Mouse (Mus musculus): Measurements from ENCODE around the gene Fam98a.
A peak's percentile ranks its signal among the peaks of the same experiment; 100 is the strongest.

Fam98a gene

DNA sequence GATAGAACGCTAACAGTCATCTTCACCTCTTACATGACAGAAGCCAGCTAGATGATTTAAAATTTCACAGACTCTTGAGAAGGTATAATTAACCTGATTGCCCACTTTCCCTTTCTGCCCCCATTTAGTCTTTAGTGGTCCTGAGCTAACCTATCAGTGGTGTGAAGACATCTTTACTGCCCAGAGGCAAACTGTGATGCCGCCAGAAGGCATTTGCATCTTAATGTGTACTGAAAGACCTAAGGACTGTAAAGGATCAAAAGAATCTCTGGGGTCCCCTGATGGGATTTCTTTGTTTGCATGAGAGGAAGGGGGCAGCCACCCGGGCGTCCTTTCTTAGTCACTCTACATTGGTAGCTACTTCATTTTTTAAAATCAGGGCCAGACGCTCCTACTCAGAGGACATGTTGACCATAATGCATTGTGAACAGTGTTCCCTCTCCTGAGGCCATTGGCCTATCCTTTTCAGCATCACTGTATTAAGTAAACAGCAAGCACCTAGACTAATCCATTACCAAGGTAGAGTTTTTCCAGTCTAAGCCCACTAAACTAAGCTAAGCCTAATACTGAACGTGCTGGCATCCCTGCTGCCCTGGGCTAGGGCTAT lies 30.4 kb downstream of the Fam98a start:
- DNase-seq = no peak

DNA sequence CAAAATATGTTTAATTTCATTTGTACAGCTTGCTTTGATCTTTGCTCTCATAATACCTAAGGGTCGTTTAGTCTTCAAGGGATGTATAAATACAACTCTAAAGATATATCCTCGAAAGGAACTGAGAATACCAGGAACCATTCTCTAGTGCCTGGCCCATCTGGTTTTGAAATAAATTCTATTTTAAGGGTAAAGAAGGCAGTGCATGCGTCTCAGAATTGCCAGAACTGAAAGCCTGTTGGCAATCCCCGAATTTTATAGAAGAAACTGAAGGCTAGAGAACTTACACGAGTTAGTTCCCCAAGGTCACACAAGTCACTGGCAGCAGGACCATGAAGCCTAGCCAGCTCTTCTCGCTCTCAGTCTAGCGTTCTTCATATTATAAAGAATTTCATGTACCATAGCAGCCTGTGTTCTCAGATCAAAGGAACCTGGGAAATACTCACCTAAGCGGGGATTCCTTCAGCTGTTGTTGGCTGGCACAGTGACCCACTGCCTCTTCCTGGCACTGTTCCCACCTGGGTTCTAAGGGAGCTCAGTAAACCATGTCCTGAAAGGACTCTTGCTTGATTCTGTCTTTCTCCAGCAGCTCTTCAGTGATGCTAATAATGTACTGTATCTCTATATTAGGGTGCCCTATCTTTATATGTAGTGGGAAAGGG lies 32.4 kb downstream of the Fam98a start:
- DNase-seq = no peak

DNA sequence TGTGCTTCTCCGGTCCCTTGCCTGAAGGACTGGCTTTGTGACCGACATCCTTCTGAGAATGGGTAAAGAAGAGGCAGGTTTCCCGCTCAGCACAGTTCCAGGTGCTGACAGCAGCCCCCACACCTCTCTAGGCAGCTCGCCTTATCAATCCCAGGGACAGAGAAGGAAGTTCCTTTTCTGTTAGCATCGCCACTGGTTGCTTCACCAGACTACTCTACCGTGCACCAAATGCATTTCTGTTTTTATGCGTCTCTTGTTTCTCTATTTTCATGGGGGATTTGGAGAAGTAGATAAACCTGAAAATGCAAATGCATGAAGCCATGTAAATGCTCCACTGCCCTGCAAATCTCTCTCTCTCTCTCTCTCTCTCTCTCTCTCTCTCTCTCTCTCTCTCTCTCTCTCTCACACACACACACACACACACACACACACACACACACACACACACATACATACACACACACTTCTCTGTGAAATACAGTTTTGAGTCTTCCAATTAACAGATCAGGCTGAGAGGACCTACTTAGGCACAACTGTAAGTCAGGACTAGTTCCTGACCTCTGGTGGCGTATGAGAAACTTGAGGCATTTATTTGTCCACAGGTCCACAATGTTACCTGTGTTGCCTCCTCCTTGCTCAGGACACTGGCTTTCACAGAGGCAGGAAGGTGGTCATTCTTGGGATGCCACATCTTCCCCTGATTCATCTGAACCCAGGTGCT lies 33.4 kb downstream of the Fam98a start:
- DNase-seq = peak; percentile 65 to 66

DNA sequence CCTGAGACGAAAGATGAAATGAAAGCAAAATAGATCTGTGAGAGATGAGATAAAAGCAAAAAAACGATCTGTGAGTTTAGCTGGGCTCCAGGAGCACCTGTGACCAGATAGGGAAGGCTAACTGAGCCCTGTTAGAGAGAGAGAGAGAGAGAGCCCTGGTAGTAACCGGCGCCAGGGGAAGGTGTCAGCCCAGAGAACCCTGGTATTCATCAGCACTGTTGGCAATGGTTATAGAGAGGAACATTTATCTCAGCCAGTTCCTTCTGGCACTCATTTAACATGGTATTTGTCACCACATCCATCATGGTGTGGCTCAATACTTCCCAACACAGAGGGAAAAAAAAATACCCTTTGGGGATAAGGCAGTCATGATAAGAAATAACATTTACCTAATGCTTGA lies 35.2 kb downstream of the Fam98a start:
- DNase-seq = no peak

DNA sequence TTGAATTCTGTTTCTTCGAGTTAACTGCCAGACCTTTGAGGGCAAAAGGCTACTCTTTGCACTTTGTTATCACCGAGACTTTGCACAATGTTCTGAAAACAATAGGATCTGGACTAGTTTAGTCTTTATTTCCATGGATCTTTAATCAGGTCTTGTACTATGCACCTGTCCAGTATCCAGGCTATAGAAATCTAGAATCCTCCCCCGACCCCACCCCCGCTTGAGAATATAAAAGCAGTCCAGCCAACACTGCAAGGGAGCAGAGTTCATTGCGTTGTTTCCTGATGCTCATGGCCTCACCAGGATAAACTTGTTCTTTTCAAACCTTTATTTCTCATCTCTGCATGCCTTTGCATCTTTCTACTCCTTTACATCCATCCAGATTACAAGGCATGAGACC lies 42.5 kb downstream of the Fam98a start:
- DNase-seq = no peak

DNA sequence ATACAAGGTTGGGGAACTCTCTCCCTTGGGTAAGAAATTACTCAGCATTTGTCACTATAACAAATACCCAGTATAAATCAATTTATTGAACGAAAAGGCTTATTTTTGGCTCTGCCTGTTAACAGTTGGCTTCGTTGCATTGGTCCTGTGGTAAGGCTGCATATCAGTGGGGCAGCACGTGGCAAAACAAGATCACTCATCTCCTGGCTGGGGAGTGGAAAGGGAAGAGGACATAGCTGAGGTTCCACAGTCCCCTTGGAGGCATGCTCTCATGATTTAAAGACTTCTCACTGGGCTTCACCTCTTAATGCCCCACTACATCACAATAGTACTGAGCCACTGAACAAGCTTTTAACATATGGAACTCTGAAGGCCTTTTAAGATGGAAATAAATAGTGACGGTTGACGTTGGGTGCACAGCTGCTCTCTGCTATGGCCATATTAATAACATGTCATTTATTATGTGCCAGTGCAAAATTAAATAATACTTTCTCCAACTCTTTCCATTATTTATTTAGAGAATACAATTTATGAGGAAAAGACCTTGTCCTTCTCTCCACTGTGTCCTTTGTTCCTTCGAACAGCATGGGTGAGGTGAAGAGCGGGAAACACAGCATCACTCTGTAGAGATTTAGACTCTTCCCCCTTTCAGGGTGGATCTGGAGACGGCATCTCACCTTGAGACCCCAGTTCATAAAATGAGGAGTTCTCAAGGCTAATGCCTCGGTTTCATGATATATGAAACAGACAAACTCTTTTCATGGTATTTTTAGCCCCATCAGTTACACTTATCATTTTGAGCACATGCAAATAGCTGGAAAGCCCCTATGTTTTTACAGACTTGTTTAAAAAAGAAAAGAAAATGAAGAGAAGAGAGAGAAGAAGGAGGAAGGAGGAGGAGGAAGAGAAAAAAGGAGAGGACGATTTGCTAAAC lies 44.8 kb downstream of the Fam98a start:
- DNase-seq = no peak

DNA sequence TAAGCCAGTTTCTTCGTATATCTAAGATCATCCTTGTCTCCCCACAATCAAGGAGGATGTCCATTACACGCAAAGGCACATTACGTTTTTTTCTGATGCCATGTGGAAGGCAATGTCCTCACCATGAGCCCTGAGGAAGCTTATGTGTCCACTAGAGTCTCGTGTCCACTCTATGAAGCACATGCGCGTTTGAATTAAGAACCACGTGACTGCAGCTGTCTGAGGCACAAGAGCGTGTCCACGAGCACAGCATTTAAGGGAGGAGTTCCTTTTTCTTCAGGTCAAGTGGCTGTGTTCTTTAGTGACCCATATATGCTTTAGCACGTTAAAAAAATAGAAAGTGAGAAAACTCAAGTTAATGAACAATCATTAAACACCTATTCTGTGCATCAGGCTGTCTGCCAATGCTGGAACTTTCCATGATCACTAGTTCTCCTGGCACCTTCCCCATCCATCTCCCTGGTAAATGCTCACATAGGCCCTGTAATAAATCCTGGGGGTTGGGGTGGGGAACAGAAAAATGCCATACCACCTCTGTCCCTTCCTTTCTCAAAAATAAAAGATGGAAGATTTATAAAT lies 45.6 kb downstream of the Fam98a start:
- no peak for DNase-seq

DNA sequence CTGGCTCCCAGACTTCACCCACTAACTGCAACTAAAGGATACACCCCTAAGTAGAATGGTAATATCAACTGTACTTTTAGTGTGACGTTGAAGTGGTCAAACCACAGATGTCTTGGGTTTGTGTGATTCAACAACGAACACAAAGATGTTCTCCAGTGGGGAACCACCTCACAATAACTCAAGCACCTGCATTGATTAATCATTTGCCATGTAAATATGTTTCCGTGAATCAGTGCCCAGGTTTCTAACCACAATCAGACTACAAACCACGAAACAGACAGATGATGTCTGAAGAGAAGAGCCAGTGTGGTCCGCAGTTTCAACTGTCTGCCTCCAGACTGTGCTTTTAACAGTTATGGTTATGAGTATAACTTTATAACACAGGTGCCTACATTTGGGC lies 46.7 kb downstream of the Fam98a start:
- DNase-seq = peak; percentile 48 to 54

DNA sequence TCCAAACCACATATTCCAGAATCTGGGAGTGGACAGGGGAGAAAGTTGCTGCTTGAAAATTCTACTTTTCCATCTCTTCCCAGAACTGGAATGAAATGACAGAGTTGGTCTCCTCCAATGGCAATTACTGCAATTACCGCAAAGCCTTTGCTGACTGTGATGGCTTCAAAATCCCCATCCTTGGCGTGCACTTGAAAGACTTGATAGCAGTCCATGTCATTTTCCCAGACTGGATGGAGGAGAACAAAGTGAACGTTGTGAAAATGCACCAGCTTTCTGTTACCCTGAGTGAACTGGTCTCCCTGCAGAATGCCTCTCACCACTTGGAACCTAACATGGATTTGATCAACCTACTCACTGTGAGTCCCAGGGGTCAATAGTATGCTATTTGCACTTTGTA lies 48.7 kb downstream of the Fam98a start:
- DNase-seq = no peak

DNA sequence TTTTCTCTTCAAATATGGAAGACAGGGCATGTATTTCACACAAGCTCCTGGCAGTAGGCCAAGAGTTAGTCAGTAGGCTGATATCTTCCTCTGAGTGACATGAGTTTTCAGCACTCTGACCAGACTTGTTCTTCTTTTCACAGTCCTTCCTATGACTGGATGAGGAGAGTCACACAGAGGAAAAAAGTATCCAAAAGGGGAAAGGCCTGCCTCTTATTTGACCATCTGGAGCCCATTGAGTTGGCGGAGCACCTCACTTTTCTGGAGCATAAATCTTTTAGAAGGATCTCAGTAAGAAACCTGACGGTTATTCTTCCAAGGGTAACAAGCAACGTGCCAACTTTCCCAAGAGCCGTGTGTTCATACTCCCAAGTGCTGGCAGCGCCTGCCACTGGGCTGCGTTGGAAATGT lies 53.5 kb downstream of the Fam98a start:
- DNase-seq = no peak

DNA sequence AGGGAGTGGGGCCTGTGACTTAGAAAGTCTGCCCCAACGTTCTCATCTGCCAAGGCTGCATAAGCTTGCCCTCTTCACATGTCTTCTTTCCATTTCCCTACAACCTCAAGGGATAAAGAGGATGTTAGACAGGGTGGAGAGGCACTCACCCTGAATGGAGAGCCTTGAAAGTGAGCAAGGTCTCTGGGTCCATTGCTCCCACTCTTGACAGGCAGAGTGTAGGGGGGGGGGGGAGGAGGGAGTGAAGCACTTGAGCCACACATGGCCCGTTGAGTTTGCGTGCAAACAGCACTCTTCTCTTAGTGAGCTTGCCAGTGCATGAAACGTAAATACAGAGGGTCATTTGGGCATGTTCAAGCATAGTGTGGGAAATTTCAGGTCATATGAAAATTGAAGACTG lies 56.5 kb downstream of the Fam98a start:
- no peak for DNase-seq
